Mouse (Mus musculus): ENCODE results near the gene Dab1.

DNA sequence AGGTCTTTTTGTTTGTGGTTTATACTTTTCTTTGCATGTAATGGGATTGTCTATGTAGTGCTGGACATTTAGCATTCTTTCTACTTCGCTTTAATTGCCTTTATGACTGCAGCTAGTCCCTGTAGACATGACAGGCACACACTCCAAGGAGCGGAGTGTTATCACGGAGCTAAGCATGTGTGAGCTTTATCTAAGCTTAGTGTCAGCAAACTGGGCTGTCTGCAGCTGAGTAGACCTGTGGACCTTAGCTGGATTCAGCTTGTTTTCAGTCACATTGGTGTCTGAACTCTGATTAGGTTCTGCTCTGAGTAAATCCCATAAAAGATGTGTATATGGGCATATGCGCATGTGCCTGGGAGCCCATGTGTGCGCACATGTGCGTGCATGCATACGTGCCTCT, 810.0 kb downstream of the Dab1 start:
- TF ChIP-seq POLR2A (IDR thresholded peaks at IDR 0.05; ENCODE audit: low read depth, low read length) (no peak), CTCF (IDR thresholded peaks at IDR 0.05; ENCODE audit: extremely low read depth, insufficient read depth, insufficient read length, insufficient replicate concordance) (no peak)

Measured in spleen, adult 2 months (tissue).